Mouse (Mus musculus) CH12.LX (cell line): ENCODE data around the gene Mfsd11.

Experiments
- POLR2A ChIP-seq: IDR thresholded peaks from 2 replicates; pipeline ENCODE4 v1.6.1; 2011; ENCODE audit warnings: low read depth, mild to moderate bottlenecking, improper control_type of control experiment, low read length
- TCF12 ChIP-seq: IDR thresholded peaks from 2 replicates; pipeline ENCODE4 v1.6.1; 2014; ENCODE audit warnings: low read depth, mild to moderate bottlenecking, inconsistent platforms, low read length, improper control_type of control experiment

GRCm38 (mm10) chr11:116814076-116814883 is 38.0 kb upstream of the Mfsd11 start:
- no peak for TF ChIP-seq TCF12
- no peak for TF ChIP-seq POLR2A
